Comparison of ENCODE assay signal across 19 mouse cellular contexts in genomic region chr16:86117959-86118358, GRCm38 (mm10).
DNase-seq lines count a peak whose midpoint lies in the region; ATAC-seq lines count a peak whose summit lies in the region.
"Had no signal": no experiment of that assay in that cellular context is flagged by ENCODE, and none has a peak within 500 bp of the region (broad histone marks: within the 10 kb centered on the region; RNA-seq: fewer than 3 reads in every experiment).

No protein-coding gene starts in this region.

- H3K4me2 ChIP-seq in embryonic facial prominence, embryonic 11.5 days (ENCODE audit: low read depth, low read length), result no peak overlapping the region
- H3K4me2 ChIP-seq in embryonic facial prominence, embryonic 12.5 days (replicated peaks), result no peak overlapping the region

- H3K4me1 ChIP-seq in embryonic facial prominence, embryonic 11.5 days (ENCODE audit: control insufficient read depth, insufficient read depth, low read length), result no peaks in the 10 kb centered on the region
- no peaks in the 10 kb centered on the region for H3K4me1 ChIP-seq in embryonic facial prominence, embryonic 10.5 days
- no peaks in the 10 kb centered on the region for H3K4me1 ChIP-seq in embryonic facial prominence, embryonic 12.5 days

- no peak for DNase-seq in embryonic facial prominence, embryonic 11.5 days (ENCODE audit: low spot score)
- DNase-seq in embryonic facial prominence, embryonic 10.5 days (ENCODE audit: low spot score), result no peak
- no peak for DNase-seq in frontal cortex, adult 2 months (ENCODE audit: extremely low spot score in 1 of 2, low spot score in 1 of 2)
- DNase-seq: adrenal gland, adult 2 months; adrenal gland, adult 8-10 months; adrenal gland, postnatal 10 days; adrenal gland, postnatal 14 days; adrenal gland, postnatal 25 days; adrenal gland, postnatal 36 days; B cell, adult 2 months; cerebellum, adult 11 months; cerebellum, adult 11-12 months; cerebellum, adult 18-20 months had no signal

- H3K4me3 ChIP-seq in embryonic facial prominence, embryonic 11.5 days (ENCODE audit: low read depth, low read length), result no peak overlapping the region
- no peak overlapping the region for H3K4me3 ChIP-seq in embryonic facial prominence, embryonic 10.5 days
- no peak overlapping the region for H3K4me3 ChIP-seq in embryonic facial prominence, embryonic 12.5 days

- H3K27ac ChIP-seq in embryonic facial prominence, embryonic 11.5 days (replicated peaks; ENCODE audit: low read depth, low read length), result no peak overlapping the region
- H3K27ac ChIP-seq in embryonic facial prominence, embryonic 10.5 days (replicated peaks), result no peak overlapping the region
- no peak overlapping the region for H3K27ac ChIP-seq in embryonic facial prominence, embryonic 12.5 days

- no peaks in the 10 kb centered on the region for H3K9me3 ChIP-seq in embryonic facial prominence, embryonic 11.5 days (replicated peaks; ENCODE audit: control insufficient read depth, low read length)
- no peaks in the 10 kb centered on the region for H3K9me3 ChIP-seq in embryonic facial prominence, embryonic 10.5 days
- H3K9me3 ChIP-seq in embryonic facial prominence, embryonic 12.5 days, result no peaks in the 10 kb centered on the region
- H3K9me3 ChIP-seq: G1E had no signal

- no peaks in the 10 kb centered on the region for H3K36me3 ChIP-seq in embryonic facial prominence, embryonic 11.5 days (replicated peaks; ENCODE audit: control insufficient read depth, insufficient read depth, low read depth, low read length)
- no peaks in the 10 kb centered on the region for H3K36me3 ChIP-seq in embryonic facial prominence, embryonic 10.5 days (replicated peaks)
- H3K36me3 ChIP-seq in embryonic facial prominence, embryonic 12.5 days, result no peaks in the 10 kb centered on the region
- H3K36me3 ChIP-seq: G1E had no signal

- ATAC-seq in embryonic facial prominence, embryonic 11.5 days (replicated peaks; ENCODE audit: insufficient number of reproducible peaks, low FRiP score, low TSS enrichment, low read depth), result 0 out of 2 replicates have a peak, but pooled peaks have one; percentile 56
- 0 out of 2 replicates have a peak, but pooled peaks have one; percentile 52 for ATAC-seq in embryonic facial prominence, embryonic 12.5 days (ENCODE audit: insufficient number of reproducible peaks, insufficient read depth, low FRiP score, low TSS enrichment)
- ATAC-seq: activated CD4-positive, CD25-positive, alpha-beta regulatory T cell, adult 4 months; CD4-positive, CD25-positive, alpha-beta regulatory T cell, adult 4 months; Patski had no signal

- no peak overlapping the region for H3K9ac ChIP-seq in embryonic facial prominence, embryonic 11.5 days (replicated peaks; ENCODE audit: low read length)
- no peak overlapping the region for H3K9ac ChIP-seq in embryonic facial prominence, embryonic 12.5 days

- no peaks in the 10 kb centered on the region for H3K27me3 ChIP-seq in embryonic facial prominence, embryonic 11.5 days (ENCODE audit: control insufficient read depth, insufficient read depth, low read length)
- no peaks in the 10 kb centered on the region for H3K27me3 ChIP-seq in embryonic facial prominence, embryonic 10.5 days (replicated peaks; ENCODE audit: low read depth, poor library complexity, severe bottlenecking)
- H3K27me3 ChIP-seq in embryonic facial prominence, embryonic 12.5 days, result no peaks in the 10 kb centered on the region
- H3K27me3 ChIP-seq: CH12.LX, Patski had no signal
